ENCODE assay signal across 27 mouse cellular contexts in the genomic region with DNA sequence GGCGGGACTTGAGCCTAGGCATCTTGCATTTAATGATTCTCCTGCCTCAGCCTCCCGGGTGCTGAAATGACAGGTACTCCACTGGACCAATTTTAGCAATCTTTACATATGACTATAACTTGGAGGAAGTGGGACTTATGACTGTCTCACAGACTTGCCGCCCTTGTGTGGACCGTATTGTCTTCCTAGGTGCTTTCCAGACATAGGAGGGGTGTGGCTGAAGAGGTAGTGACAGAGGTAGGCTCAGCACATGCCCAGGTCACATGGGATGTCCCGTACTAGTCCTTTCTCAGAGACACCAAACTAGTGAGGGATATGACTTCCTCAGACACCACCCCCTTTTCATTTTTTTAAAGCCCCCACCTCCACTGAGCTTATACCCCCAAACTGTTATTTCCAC. TPM values are rescaled to one million over a fixed set of nuclear protein-coding genes. Genes with fewer than 3 reads are reported as not detected.
"Had no signal": no experiment of that assay in that cellular context is flagged by ENCODE, and none has a peak within 500 bp of the region (broad histone marks: within the 10 kb centered on the region; RNA-seq: fewer than 3 reads in every experiment).

No protein-coding gene starts in this region.

- H3K4me2 ChIP-seq: limb, embryonic 13.5 days; liver, embryonic 15.5 days; midbrain, embryonic 11.5 days; neural tube, embryonic 12.5 days; neural tube, embryonic 15.5 days had no signal

- H3K36me3 ChIP-seq: limb, embryonic 10.5 days; limb, embryonic 13.5 days; neural tube, embryonic 12.5 days; neural tube, embryonic 15.5 days had no signal

- H3K9ac ChIP-seq: limb, embryonic 13.5 days; liver, embryonic 15.5 days; neural tube, embryonic 12.5 days; neural tube, embryonic 15.5 days had no signal

- H3K4me3 ChIP-seq: layer of hippocampus, adult 2 months; limb, embryonic 10.5 days; limb, embryonic 13.5 days; liver, embryonic 15.5 days; neural tube, embryonic 12.5 days; neural tube, embryonic 15.5 days had no signal

- H3K27me3 ChIP-seq: limb, embryonic 13.5 days; neural tube, embryonic 12.5 days; neural tube, embryonic 15.5 days had no signal

- DNase-seq: kidney, adult 2 months; kidney, postnatal 25 days; layer of hippocampus, adult 9-11 months; liver; lung, adult 2 months; lung, postnatal 14 days; lung, postnatal 4 days; midbrain, embryonic 14.5 days; right cerebral cortex, adult 18-20 months; right cerebral cortex, postnatal 14 days; spleen, adult 18-20 months; thymus, adult 18-20 months; thymus, postnatal 36 days had no signal

- H3K27ac ChIP-seq: kidney, postnatal 0 days; layer of hippocampus, adult 2 months; limb, embryonic 10.5 days; limb, embryonic 13.5 days; liver, embryonic 15.5 days; neural tube, embryonic 12.5 days; neural tube, embryonic 15.5 days had no signal

- H3K4me1 ChIP-seq: limb, embryonic 10.5 days; limb, embryonic 13.5 days; neural tube, embryonic 12.5 days; neural tube, embryonic 15.5 days had no signal

- H3K9me3 ChIP-seq: limb, embryonic 10.5 days; liver, embryonic 15.5 days; neural tube, embryonic 12.5 days; neural tube, embryonic 15.5 days had no signal

RNA-seq across cellular contexts. Expression of gene Hpd, which starts 3.7 kb away (rescaled TPM):
- total RNA-seq: layer of hippocampus, adult 2 months; layer of hippocampus, postnatal 25 days; left cerebral cortex, postnatal 25 days; megakaryocyte progenitor cell, adult 5-6 weeks; megakaryocyte-erythroid progenitor cell, adult 5-6 weeks; midbrain, postnatal 0 days had no signal
- polyA plus RNA-seq: kidney, embryonic 14.5 days; limb, embryonic 10.5 days; limb, embryonic 13.5 days; midbrain, embryonic 11.5 days; midbrain, embryonic 14.5 days; midbrain, postnatal 0 days; neural tube, embryonic 12.5 days; neural tube, embryonic 15.5 days had no signal
